Mouse (Mus musculus): ENCODE measurements around the gene Cab39l.

GRCm38 (mm10) chr14:59440558-59441471 is at the start of gene Cab39l, which contains the start of gene Setdb2:
- peak; percentile 96 for TF ChIP-seq POLR2A (IDR thresholded peaks at IDR 0.05; ENCODE audit: low read depth, low read length)
- no peak for TF ChIP-seq CTCF (IDR thresholded peaks at IDR 0.05; ENCODE audit: extremely low read depth, insufficient read length, insufficient replicate concordance, low read depth, low read length)
